Mouse (Mus musculus): ENCODE measurements around the gene Gm3424.
"Not testable (repeated sequence)": the region's sequence is repeated elsewhere in the genome, so short reads cannot be mapped to it uniquely, and the experiment has no call there.

Gene Gm3424

GRCm38 (mm10) chr14:5830229-5830628 lies at the start of gene Gm3424:
Gene Gm3424 (minus strand): TSS chr14:5830329.
- DNase-seq (ENCODE audit: extremely low spot score): not testable (repeated sequence)

DNA sequence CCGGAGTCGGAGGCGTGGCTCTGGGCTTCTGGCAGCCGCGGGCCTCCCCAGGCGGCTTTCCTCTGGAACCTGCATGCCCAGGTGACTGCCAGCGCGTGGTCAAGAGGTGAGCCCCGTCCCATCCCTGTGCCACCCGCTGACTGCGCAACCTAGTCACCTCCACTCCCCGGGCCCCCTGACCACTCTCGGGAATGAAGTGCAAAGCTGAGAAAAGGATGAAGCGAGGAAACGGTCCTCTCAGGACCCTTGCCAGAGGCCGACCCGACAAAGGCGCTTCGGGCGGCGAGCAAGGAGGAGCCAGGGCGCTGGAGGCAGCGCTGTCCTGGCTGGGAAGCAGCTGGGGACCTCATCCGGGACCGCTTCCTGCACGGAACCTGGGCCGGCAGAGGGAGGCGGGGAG lies 49.7 kb upstream of the Gm3424 start:
- peak; percentile 8 for DNase-seq (ENCODE audit: extremely low spot score)

DNA sequence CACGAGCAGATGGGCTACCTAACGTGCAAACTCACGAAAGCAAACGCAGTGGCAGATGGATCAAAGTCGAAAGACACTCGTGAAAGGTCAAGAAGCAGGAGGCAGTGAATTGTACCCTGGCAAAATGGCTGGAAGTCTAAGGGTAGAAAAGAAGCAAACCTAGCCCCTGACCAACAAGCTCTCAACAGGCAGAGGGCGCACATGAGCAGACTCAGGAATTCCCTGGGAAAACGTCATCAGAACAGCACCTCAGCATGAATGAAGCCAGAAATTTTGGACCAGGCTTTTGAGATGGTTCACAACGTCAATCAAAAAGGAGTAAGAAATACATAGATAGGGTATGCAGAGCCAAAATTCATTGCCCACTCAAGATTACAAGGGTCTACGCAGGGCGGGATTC lies 49.0 kb upstream of the Gm3424 start:
- DNase-seq (ENCODE audit: extremely low spot score): peak; percentile 62

GRCm38 (mm10) chr14:5855911-5856310 lies 25.8 kb upstream of the Gm3424 start:
- not testable (repeated sequence) for DNase-seq (ENCODE audit: extremely low spot score)

- not testable (repeated sequence) for DNase-seq (ENCODE audit: extremely low spot score)
Measured at GRCm38 (mm10) chr14:5812699-5813356, 17.3 kb downstream of the Gm3424 start.

DNA sequence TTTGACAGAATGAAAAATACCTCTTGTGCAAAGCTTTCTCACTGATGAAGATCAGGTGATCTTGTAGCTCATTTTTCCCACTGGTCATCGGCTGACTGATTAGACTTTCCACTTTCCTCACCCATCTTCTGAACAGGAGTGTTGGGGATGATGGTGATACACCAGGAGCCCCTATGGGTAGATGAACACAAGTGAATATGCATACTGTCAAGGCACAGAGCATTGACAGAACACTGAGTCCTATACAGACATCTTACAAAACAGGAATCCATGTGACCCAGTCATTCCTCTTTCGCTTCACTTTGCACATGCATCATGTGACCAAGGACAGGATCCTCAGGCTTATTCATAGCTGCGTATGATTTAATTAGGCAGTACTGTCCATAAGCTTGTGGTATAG lies 22.2 kb downstream of the Gm3424 start, which contains the start of gene Gm3383:
Gm3383 (minus strand) TSS at position 101 of the 400 bp plus-strand sequence.
- DNase-seq (ENCODE audit: extremely low spot score): not testable (repeated sequence)
